ENCODE assay signal across 8 mouse cellular contexts in the genomic region with DNA sequence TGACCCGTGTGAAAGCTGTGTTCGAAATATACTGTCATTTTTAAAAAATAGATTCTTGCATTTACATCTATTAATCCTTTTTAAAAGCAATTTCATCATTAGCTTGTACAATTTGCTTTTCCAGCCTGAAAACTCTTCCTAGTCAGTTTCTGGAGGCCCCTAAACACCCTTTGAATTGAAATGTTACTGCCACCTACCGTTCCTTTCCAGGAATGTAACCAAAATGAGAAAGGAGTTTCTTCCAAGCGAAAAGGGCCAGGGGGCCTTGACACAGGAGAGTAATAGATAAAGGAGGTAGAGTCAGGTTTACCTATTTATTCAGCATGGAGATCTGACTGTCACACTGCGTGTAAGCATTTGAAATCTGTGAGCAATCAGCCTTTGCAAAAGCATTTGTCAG.
DNase-seq lines count a peak whose midpoint lies in the region; ATAC-seq and TF ChIP-seq lines count a peak whose summit lies in the region.

No protein-coding gene starts in this region.

- H3K4me1 ChIP-seq in intestine, embryonic 15.5 days (replicated peaks), result 0 out of 2 replicates have a peak, but pooled peaks cover 3% of the 10 kb centered on the region
- H3K4me1 ChIP-seq in intestine, embryonic 16.5 days (ENCODE audit: control insufficient read depth, insufficient read depth, low read length), result no peaks in the 10 kb centered on the region
- H3K4me1 ChIP-seq in embryonic facial prominence, embryonic 12.5 days, result peaks cover 15% of the 10 kb centered on the region; the same call in 1 of the 2 replicates
- H3K4me1 ChIP-seq in hindbrain, embryonic 12.5 days, result peaks cover 22% of the 10 kb centered on the region
- no peaks in the 10 kb centered on the region; the same call in 1 of the 2 replicates for H3K4me1 ChIP-seq in liver, embryonic 11.5 days (replicated peaks; ENCODE audit: control insufficient read depth, insufficient read depth, low read length)

- no peak overlapping the region for H3K27ac ChIP-seq in intestine, embryonic 15.5 days
- H3K27ac ChIP-seq in intestine, embryonic 16.5 days (ENCODE audit: low read length), result no peak overlapping the region
- no peak overlapping the region for H3K27ac ChIP-seq in embryonic facial prominence, embryonic 12.5 days
- H3K27ac ChIP-seq in hindbrain, embryonic 12.5 days, result peak overlapping the region; percentile 25
- no peak overlapping the region for H3K27ac ChIP-seq in liver, embryonic 11.5 days (ENCODE audit: low read depth, low read length)

- H3K9me3 ChIP-seq in intestine, embryonic 15.5 days, result no peaks in the 10 kb centered on the region
- H3K9me3 ChIP-seq in intestine, embryonic 16.5 days (ENCODE audit: control insufficient read depth, low read length), result no peaks in the 10 kb centered on the region
- H3K9me3 ChIP-seq in embryonic facial prominence, embryonic 12.5 days, result no peaks in the 10 kb centered on the region
- no peaks in the 10 kb centered on the region for H3K9me3 ChIP-seq in hindbrain, embryonic 12.5 days (replicated peaks)
- H3K9me3 ChIP-seq in liver, embryonic 11.5 days (ENCODE audit: control insufficient read depth, low read length), result no peaks in the 10 kb centered on the region

- 27% methylated on average over 5 of the region's 5 CpGs for WGBS in intestine, embryonic 15.5 days
- 20% methylated on average over 5 of the region's 5 CpGs for WGBS in intestine, embryonic 16.5 days
- WGBS in embryonic facial prominence, embryonic 12.5 days, result 16% methylated on average over 5 of the region's 5 CpGs
- WGBS in hindbrain, embryonic 12.5 days, result 16% methylated on average over 5 of the region's 5 CpGs
- WGBS in liver, embryonic 11.5 days, result 31% methylated on average over 5 of the region's 5 CpGs

- POLR2A ChIA-PET in Patski (lab: Charles Lee), result no interaction called here

- no peaks in the 10 kb centered on the region for H3K36me3 ChIP-seq in intestine, embryonic 15.5 days
- H3K36me3 ChIP-seq in intestine, embryonic 16.5 days (ENCODE audit: control insufficient read depth, insufficient read depth, low read length), result no peaks in the 10 kb centered on the region
- H3K36me3 ChIP-seq in embryonic facial prominence, embryonic 12.5 days, result no peaks in the 10 kb centered on the region
- no peaks in the 10 kb centered on the region for H3K36me3 ChIP-seq in hindbrain, embryonic 12.5 days
- no peaks in the 10 kb centered on the region for H3K36me3 ChIP-seq in liver, embryonic 11.5 days (ENCODE audit: control insufficient read depth, insufficient read depth, low read length)

- in situ Hi-C loops in Patski (cut with MboI; ENCODE audit: low pct_unique_long_range_greater_than_20kb), result no loop called here

- CTCF ChIA-PET in Patski (lab: Charles Lee), result no interaction called here

- peak; percentile 43 for TF ChIP-seq CTCF in Patski (IDR thresholded peaks at IDR 0.05)

- H3K4me2 ChIP-seq in intestine, embryonic 15.5 days (replicated peaks), result no peak overlapping the region
- no peak overlapping the region for H3K4me2 ChIP-seq in intestine, embryonic 16.5 days (ENCODE audit: low read depth, low read length)
- H3K4me2 ChIP-seq in embryonic facial prominence, embryonic 12.5 days (replicated peaks), result no peak overlapping the region
- no peak overlapping the region; the same call in 1 of the 2 replicates for H3K4me2 ChIP-seq in hindbrain, embryonic 12.5 days (replicated peaks)
- no peak overlapping the region for H3K4me2 ChIP-seq in liver, embryonic 11.5 days

- no peak for DNase-seq in Patski (ENCODE audit: low read depth, low spot score)
- DNase-seq in lung, postnatal 10 days, result peak; percentile 69
- no peak for DNase-seq in natural killer cell, adult 2 months (ENCODE audit: low spot score in 2 of 2)
- DNase-seq in liver, embryonic 11.5 days (ENCODE audit: low spot score), result no peak

- H3K9ac ChIP-seq in intestine, embryonic 15.5 days, result no peak overlapping the region
- H3K9ac ChIP-seq in intestine, embryonic 16.5 days (ENCODE audit: low read depth, low read length), result no peak overlapping the region
- H3K9ac ChIP-seq in embryonic facial prominence, embryonic 12.5 days, result no peak overlapping the region
- H3K9ac ChIP-seq in hindbrain, embryonic 12.5 days, result no peak overlapping the region
- no peak overlapping the region for H3K9ac ChIP-seq in liver, embryonic 11.5 days (ENCODE audit: low read depth, low read length)

- no peaks in the 10 kb centered on the region for H3K27me3 ChIP-seq in intestine, embryonic 15.5 days (replicated peaks)
- no peaks in the 10 kb centered on the region for H3K27me3 ChIP-seq in intestine, embryonic 16.5 days (replicated peaks; ENCODE audit: control insufficient read depth, insufficient read depth, low read length)
- H3K27me3 ChIP-seq in Patski, result peaks cover 5% of the 10 kb centered on the region
- H3K27me3 ChIP-seq in embryonic facial prominence, embryonic 12.5 days, result no peaks in the 10 kb centered on the region
- H3K27me3 ChIP-seq in hindbrain, embryonic 12.5 days, result no peaks in the 10 kb centered on the region
- no peaks in the 10 kb centered on the region for H3K27me3 ChIP-seq in liver, embryonic 11.5 days (replicated peaks; ENCODE audit: control insufficient read depth, insufficient read depth, low read length)

- 0 out of 2 replicates have a peak, but pooled peaks have one; percentile 36 for ATAC-seq in intestine, embryonic 15.5 days
- ATAC-seq in intestine, embryonic 16.5 days, result no peak
- ATAC-seq in Patski, result no peak
- 0 out of 2 replicates have a peak, but pooled peaks have one; percentile 22 for ATAC-seq in embryonic facial prominence, embryonic 12.5 days (ENCODE audit: insufficient number of reproducible peaks, insufficient read depth, low FRiP score, low TSS enrichment)
- ATAC-seq in hindbrain, embryonic 12.5 days (ENCODE audit: low FRiP score), result peak; percentile 71
- ATAC-seq in liver, embryonic 11.5 days (replicated peaks; ENCODE audit: low FRiP score), result no peak

- H3K4me3 ChIP-seq in intestine, embryonic 15.5 days (replicated peaks), result no peak overlapping the region
- H3K4me3 ChIP-seq in intestine, embryonic 16.5 days (ENCODE audit: low read length), result no peak overlapping the region
- H3K4me3 ChIP-seq in embryonic facial prominence, embryonic 12.5 days, result no peak overlapping the region
- H3K4me3 ChIP-seq in hindbrain, embryonic 12.5 days, result no peak overlapping the region
- no peak overlapping the region for H3K4me3 ChIP-seq in liver, embryonic 11.5 days (ENCODE audit: low read depth, low read length)

Comparison
In these comparisons a context has a peak if more than half of its experiments do, and no peak if none do; other contexts are left out.
1. ATAC-seq: peak in intestine, embryonic 15.5 days (single experiment), embryonic facial prominence, embryonic 12.5 days (single experiment) and hindbrain, embryonic 12.5 days (single experiment); none in intestine, embryonic 16.5 days (single experiment), Patski (single experiment) and liver, embryonic 11.5 days (single experiment).